Mouse (Mus musculus) olfactory bulb, adult 2 months (tissue): ENCODE results near the gene Nelfa.

ENCODE experiments used
- CTCF ChIP-seq: fragments of 200-500 bp; IDR thresholded peaks from 2 replicates; pipeline ENCODE4 v1.5.1; 2012; ENCODE audit warnings: low read depth, mild to moderate bottlenecking, low read length, moderate library complexity; ENCODE audit not compliant: insufficient read depth
- POLR2A ChIP-seq: fragments of 200-500 bp; IDR thresholded peaks from 2 replicates; pipeline ENCODE4 v1.6.1; 2012; ENCODE audit warnings: mild to moderate bottlenecking, low read depth, low read length, moderate library complexity; ENCODE audit not compliant: insufficient read depth

- no peak for TF ChIP-seq CTCF
- TF ChIP-seq POLR2A, result no peak
Measured at GRCm38 (mm10) chr5:33881118-33881517, 55.1 kb downstream of the Nelfa start.
